Mouse (Mus musculus) stomach, adult 2 months (tissue): ENCODE data around the gene Snx25. TPM values are rescaled to one million over a fixed set of nuclear protein-coding genes. Genes with fewer than 3 reads are reported as not detected.

ENCODE experiments used
- polyA plus RNA-seq: library from polyadenylated mRNA; depleted of rRNA; stranded (reverse); fragments of >200 nt; gene quantifications from 2 replicates; pipeline ENCODE4 v1.2.3, GENCODE M21; 2012; rRNA removed

Snx25 gene
- 0.45 and 1.1 TPM in 2 replicates for polyA plus RNA-seq

GRCm38 (mm10) chr8:46152064-46153031 lies at the start of gene Snx25:
Gene Snx25 (minus strand): TSS chr8:46152159.

GRCm38 (mm10) chr8:46151202-46152062 lies 527 bp downstream of the Snx25 start, which contains the start of gene Cfap97:
Gene Cfap97 (plus strand): TSS chr8:46151771.

GRCm38 (mm10) chr8:46005596-46005995 lies 146.4 kb downstream of the Snx25 start, which contains the start of gene Ankrd37:
Gene Ankrd37 (minus strand): TSS chr8:46005707.

GRCm38 (mm10) chr8:45999138-45999783 lies 152.7 kb downstream of the Snx25 start, which contains the start of gene Lrp2bp:
Gene Lrp2bp (plus strand): TSS chr8:45999303.

Other genes with a start within 250 kb of the Snx25 start
- gene Ccdc110, start 217.5 kb downstream of the Snx25 start, polyA plus RNA-seq = not detected in 2 replicates
- gene 1700029J07Rik, start 176.9 kb downstream of the Snx25 start, polyA plus RNA-seq = 0.11 and 0.12 TPM in 2 replicates
- gene Ufsp2, start 176.6 kb downstream of the Snx25 start, polyA plus RNA-seq = 2.2 and 3.8 TPM in 2 replicates
- 0.02 TPM in 1 of 2 replicates, not detected in the other for gene Lrp2bp, start 152.9 kb downstream of the Snx25 start, polyA plus RNA-seq
- gene Ankrd37, start 146.5 kb downstream of the Snx25 start, polyA plus RNA-seq = 1.5 and 1.9 TPM in 2 replicates
- gene Cfap97, start 388 bp downstream of the Snx25 start, polyA plus RNA-seq = 0.29 and 0.32 TPM in 2 replicates
- 121 and 199 TPM in 2 replicates for gene Slc25a4, start 59.1 kb upstream of the Snx25 start, polyA plus RNA-seq
- not detected in 2 replicates for gene Helt, start 142.5 kb upstream of the Snx25 start, polyA plus RNA-seq